Mouse (Mus musculus) left cerebral cortex, postnatal 14 days (tissue): ENCODE measurements around the gene Slc50a1. TPM values are rescaled to one million over a fixed set of nuclear protein-coding genes. Genes with fewer than 3 reads are reported as not detected.
A peak's percentile ranks its signal among the peaks of the same experiment; 100 is the strongest.

ENCODE experiments used
- DNase-seq, 2 experiments: peaks; one replicate each; pipeline ENCODE4 v3.0.0; 2021 to 2022; ENCODE audit warnings: low spot score in 2 of 2, mixed read lengths in 1 of 2
- intact Hi-C: fragments of 180-260 bp; cut with DNase I; formaldehyde crosslinking; loops from one replicate; pipeline ENCODE4 v1.15.1; 2025
- total RNA-seq, 2 experiments: library from RNA; stranded (reverse); gene quantifications; 2 replicates each; pipeline ENCODE4 v1.2.3; 2021

The Slc50a1 gene
- total RNA-seq, 2 experiments from 2014 or later: 25.7 to 30.5 TPM

DNA sequence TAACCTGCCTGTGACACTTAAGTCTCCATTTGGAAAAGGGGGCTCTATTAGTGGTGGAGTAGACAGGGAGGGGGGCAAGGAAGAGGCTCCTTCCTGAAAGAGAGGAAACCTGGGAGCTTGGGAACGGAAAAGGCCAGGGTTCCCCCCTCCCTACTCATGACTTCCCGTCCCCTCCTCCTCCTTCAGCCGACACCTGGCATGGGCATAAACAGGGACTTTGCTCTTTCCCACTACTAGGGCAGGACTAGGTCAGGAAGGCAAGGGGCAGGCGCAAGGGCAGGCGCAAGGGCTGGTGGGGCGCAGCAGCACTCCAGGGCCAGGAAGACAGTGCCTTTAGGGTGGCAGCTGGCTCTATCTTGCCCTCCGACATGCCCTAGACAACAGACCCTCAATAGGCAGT lies 7.7 kb upstream of the Slc50a1 start:
- intact Hi-C loops: no loop called here
- no peak for DNase-seq

DNA sequence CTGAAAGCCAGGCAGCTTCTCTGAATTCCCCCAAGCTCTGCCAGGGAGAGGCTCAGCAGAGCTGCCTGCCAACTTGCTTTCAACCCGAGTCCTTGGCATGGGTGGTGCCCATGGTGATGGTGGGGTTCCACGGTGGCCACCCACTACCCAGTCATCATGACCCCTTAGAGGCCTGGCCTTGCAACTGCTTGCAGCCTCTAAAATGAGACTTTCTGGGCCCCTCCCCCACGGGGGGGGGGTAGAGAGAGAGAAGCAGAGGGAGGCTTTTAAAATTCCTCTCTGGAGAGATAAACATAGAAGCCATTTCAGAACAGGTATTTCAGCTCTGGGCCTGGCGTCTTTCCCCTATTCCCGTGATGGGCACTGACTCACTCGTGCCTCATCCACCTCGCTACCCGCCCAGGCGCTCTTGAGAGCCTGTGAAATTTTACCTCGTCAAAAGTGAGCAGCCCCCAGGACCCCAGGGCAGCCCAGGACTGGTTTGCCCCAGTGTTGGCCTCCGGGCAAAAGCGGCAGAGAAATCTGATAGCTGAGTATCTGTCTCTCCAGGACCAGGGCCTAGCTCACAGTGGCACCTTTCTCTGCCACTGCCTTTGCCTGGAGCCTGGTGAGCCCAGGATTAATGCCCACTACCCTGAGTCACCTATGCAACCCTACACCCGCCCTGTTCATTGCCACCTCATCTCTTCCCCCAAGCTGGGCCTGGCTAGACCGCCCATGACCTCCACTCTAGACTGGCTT lies 7.1 kb upstream of the Slc50a1 start:
- intact Hi-C loops: no loop called here
- DNase-seq: no peak

DNA sequence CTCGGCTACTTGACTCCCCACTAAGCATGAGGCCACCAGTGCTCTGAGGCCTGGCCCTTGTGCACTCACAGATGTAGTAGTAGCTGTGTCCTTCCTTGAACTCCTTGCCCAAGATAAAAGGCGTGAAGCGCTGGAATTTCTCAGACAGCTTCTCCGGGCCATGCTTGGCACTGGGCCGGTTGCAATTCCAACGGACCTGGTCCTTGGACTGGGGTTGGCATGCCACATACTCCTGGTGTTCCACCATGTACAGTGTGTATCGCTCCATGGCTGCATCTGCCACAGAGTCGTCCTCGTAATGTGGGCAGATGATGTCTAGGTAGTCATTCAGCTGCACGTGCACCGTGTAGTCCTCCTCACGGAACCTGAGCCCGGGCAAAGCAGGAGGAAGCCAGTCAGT lies 5.7 kb upstream of the Slc50a1 start:
- DNase-seq: no peak
- intact Hi-C loops: no loop called here

DNA sequence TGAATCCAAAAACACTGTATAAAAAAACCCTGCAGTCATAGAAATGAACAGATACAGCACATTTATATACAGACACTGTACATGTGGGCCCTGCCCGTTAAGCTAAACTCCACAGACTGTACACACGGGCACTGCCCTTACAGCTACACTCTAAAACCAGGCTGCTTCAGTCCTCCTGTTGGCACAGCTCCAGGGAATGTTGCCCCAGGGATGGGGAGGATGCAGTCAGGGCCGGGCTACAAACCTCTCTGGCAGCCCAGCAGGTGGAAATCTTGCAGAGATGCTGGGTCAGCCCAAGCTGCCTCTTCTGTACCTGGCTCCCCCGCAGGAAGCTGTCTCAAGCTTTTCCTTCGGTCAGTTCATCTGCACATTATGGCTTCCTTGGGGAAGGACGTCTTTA lies 1.4 kb upstream of the Slc50a1 start:
- intact Hi-C loops: no loop called here
- DNase-seq: no peak

DNA sequence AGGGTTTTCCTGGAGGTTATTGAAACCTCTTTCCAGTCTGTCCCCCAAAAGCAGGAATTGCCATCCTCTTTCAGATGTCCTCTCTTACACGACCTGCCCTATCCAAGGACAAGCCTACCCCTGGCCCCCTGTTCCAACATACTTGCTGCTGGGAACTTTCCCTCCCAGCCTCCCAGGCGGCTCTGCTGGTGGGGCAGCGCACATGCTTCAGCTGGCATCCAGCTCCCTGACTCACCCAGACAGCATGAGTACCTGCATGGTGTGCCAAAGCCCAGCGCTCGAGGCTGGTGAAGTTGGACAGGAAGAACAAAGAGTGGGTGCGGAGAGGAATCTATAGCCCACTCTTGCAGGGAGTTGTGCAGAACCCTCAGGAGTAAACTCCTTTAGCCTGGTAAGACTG lies 521 bp upstream of the Slc50a1 start:
- intact Hi-C loops: no loop called here
- peak; percentile 54 to 74 for DNase-seq

DNA sequence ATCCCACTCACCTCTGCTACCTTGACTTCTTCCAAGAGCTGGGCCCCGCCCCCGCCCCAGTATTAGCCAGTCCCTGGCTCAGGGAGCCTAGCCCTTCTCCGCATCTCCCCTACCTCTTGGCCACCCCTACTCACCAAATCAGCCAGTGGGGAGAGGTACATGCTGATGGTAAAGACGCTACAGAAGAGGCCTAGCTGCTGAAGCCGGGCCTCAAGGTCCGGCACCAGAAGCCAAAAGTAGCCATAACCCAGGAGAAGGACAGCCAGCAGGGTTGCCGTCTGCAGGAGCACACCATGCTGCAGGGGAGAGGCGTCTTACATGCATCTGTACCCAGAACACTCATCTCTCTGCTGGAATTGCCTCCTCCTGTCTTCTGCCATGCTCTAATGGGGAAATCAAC lies 1.5 kb downstream of the Slc50a1 start:
- no peak for DNase-seq
- intact Hi-C loops: no loop called here

DNA sequence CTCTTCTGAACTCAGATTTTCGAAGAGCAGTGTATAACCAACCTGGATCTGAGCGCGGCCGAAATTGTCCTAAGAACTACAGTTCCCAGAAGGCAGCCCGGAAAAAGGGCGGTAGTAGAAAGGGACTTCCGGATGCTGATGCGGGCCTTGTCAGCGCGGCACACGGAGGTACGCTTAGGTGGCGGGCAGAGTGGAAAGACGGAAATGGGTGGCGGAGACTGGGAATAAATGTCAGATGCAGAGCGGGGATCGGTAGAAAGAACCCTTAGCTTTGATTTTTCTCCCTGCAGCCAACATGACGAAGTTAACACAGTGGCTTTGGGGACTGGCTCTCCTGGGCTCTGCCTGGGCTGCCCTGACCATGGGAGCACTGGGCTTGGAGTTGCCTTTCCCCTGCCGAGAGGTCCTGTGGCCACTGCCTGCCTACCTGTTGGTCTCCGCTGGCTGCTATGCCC lies 3.9 kb downstream of the Slc50a1 start:
- peak; percentile 80 to 81 for DNase-seq
- intact Hi-C loops: no loop called here

DNA sequence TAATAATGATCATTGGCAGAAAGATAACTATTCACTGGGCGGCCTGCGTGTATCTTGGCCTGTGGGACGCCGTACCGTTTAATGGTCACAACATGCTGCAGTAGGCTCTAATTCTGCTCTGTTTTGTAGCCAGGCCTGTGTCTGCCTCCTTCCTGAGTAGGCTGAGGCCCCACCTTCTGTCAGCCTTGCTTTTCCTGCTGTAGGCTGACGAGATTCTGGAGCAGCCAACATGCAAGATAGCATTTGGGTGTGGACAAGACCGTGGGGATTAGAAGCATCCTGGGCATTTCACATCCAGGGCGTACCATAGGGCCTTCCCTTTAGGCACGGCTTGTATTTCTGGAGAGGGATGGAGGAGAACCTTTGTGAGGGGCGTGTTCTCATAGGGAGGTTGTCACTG lies 8.0 kb downstream of the Slc50a1 start:
- intact Hi-C loops: no loop called here
- DNase-seq: no peak

DNA sequence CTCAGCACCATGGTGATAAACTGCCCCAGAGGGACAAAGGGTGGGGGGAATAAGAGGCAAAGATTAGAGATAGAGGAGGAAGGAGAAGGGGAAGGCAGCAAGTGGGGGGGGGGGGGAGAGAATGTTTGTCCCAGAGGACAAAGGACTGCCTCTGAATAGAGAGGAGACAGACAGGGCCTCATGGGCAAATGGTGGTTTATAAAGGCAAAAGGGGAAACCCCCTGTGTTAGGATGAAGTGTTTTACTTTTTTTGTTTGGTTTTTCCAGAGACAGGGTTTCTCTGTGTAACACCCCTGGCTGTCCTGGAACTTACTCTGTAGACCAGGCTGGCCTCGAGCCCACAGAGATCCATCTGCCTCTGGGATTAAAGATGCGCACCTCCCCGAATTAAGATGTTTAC lies 10.2 kb downstream of the Slc50a1 start:
- DNase-seq: no peak
- intact Hi-C loops: no loop called here

DNA sequence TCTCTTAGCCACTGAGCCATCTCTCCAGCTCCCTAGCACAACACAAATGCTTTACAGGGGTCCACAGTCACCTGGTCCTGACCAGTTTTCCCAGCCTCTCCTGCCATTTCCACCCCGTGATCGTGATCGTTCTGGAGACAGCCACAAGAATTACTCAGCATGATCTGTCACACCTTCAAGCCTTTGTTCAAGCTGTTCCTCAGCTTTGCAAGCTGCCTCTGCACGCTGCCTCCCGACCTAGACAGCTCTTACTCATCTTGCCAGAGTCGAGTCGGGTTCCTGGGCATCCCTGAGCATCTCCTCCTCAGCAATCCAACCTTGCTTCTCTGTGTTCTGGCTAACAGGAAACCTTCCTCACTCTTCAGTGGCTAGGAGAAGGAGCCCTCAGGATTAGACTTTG lies 11.3 kb downstream of the Slc50a1 start, which contains the start of gene Dpm3:
Dpm3 (plus strand) TSS at position 283 of the 400 bp plus-strand sequence.
- no peak for DNase-seq
- intact Hi-C loops: no loop called here

DNA sequence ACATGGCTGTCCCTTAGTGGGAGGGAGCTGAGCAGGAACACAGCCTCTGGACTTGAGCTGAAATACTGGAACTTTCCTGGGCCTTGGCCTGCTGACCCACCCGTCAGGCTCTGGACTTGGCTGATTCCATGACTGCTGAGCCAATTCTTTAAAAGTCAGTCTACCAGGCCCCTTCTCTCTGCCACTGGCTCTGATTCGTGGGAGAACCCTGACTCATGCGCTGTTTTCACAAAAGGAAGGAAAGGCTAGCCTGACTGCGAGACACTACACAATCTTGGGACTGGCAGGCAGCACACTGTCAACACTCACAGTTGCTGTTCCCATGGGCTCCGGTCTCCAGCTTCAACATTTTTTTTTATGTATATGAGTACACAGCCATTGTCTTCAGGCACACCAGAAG lies 14.2 kb downstream of the Slc50a1 start:
- no peak for DNase-seq
- intact Hi-C loops: no loop called here

DNA sequence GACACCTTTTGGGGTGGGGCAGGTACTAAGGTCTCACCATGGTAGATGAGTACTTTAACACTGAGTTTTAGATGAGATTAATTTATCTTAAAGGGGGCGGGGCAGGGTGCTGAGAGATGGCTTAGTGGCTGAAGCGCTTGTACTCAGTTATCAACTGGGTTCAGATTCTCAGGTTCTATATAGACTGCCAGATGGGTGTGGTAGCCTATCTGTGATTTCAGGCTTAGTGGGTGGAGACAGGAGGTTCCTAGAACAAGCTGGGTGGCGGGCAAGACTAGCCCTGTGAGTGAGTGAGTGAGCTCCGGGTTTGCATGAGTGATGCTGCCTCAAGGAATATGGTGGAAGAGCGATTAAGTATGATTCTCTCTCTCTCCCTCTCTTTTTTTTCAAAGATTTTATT lies 15.4 kb downstream of the Slc50a1 start:
- intact Hi-C loops: no loop called here
- DNase-seq: no peak

DNA sequence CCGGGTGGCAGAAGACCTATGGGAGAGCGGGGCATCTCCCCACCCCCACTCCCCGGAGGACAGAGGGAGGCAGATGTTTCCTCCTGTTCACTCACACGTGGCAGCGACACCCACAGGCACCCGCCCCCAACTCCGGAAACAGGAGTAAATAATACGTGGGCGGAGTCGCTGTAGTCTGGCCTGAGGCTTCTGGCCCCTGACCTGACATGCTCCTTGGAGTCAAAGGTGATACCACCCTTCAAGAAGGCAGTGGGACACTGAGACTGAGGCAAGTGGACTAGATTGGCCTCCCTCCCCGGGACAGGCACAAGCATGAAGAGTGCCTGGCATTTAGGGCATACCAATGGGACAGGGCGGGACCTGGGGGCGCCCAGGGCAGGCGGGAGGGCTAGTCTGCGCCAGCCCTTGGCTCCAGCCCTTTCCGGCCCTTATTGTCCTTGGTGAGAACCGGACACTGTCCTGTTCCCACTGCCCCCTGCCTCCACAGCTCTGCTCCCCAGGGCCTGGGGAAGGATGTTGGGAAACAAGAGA lies 18.9 kb downstream of the Slc50a1 start:
- intact Hi-C loops: no loop called here

DNA sequence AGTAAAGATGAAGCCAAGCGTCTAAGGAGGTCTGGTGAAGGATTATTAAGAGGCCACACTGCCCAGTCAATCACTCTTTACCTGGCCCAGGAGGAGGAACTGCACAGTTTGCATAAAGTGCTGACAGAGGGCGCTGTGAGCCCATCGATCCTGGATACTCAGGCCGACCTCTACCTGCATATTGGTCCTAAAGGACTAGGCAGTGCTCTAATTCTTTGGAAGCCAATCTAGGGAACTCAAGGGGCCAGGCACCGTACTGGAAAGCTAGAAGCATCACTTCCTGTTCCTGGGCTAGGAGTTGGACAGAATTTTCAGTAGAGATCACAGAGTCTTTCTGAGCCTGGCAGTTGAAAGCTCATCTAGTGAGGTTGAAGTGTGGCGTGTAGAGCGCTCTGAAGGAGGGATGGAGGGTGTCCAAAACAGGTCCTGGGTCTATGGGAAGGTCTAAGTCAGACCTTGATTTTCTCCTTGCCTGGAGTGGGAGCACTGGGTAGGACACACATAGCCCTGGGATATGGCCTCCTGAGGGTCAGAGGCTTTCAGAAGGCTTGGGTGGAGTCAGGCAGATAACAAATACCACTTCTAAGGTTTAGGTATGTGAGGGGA lies 19.8 kb downstream of the Slc50a1 start:
- intact Hi-C loops: loop anchor here (1.0 kb wide), 1 partner anchor 32 kb away; no protein-coding TSS in a partner anchor
- peak in 1 of 2 experiments; percentile 61 for DNase-seq

More for the DNA sequence above, 18.9 kb downstream of the Slc50a1 start:
- DNase-seq: no peak

DNA sequence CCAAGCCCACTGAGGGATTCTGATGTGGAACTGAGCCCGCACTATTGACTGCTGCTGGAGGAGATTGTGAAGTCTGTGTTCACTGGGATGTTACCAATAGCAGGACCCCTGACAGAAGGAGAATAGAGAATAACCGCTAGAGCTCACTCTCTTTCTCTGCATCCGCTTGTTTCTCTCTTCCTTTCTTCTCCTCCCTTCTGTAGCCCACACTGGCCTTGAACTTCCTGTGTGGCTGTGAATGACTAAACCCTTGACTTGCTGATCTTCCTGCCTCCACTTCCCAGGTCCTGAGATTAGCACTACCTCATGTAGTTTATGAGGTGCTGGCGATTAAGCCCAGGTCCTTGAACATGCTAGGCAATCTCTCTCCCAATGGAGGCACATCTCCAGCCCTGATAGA lies 22.9 kb downstream of the Slc50a1 start:
- no peak for DNase-seq
- intact Hi-C loops: no loop called here

DNA sequence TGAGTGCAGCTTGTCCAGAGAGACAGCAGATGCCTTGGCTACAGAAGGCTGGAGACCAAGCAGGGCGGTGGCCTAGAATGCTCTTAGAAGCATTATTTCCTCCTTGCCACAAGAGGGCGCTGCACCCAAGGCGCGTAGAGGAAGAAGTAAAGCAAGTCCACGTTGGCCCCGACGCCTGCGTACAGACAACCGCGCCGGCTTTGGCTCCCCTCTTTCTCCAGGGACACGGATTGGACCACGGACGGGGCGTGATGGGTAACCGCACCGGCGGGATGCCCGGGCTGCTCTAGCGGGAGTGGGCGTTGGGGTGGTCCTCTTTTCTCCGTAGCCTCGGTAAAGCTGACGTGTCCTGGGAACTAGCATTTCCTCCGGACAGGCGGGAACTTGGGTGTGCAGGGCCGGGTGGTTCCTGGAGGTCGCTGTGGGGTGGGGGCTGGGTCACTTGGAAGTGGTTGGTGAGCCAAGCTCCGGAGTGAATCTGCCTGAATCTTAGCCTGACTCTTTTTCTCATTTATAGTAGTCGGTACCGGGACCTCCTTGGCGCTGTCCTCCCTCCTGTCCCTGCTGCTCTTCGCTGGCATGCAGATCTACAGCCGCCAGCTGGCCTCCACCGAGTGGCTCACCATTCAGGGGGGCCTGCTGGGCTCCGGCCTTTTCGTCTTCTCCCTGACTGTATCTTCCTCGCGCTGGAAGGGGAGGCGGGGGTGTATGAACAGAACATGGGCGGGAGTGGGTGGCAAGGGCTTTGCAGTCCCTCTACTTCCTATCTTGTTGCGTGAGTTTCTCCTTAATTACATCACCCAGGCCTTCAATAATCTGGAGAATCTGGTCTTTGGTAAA lies 23.9 kb downstream of the Slc50a1 start, which contains the start of gene Trim46:
Trim46 (minus strand) TSS at position 49 of the 840 bp plus-strand sequence.
- intact Hi-C loops: no loop called here
- DNase-seq: peak; percentile 91 to 94

DNA sequence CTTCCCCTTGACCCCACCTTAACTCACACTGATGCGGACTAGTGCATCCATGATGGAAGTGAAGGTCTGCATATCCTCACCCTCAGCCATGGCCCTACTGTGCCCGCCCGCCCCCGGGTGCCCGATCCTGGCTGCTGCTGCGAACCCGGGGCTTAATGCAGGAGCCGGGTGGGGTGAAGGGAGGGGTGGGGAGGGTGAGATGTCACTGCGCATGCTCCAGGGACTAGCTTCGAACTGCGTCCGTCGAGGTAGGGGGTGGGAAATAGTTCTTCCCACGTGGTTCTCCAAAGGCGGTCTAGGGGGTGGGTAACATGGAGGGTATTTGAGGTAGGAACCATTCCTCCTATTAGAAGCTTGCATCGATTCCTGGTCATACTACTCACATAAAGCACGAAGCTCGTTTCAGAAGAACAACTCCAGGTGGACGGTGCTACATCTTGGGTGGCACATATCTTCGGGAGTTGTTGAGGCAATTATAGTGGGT lies 24.6 kb downstream of the Slc50a1 start, which contains the start of gene Krtcap2:
Krtcap2 (plus strand) TSS at position 279 of the 484 bp plus-strand sequence.
- peak; percentile 81 to 87 for DNase-seq
- intact Hi-C loops: no loop called here

DNA sequence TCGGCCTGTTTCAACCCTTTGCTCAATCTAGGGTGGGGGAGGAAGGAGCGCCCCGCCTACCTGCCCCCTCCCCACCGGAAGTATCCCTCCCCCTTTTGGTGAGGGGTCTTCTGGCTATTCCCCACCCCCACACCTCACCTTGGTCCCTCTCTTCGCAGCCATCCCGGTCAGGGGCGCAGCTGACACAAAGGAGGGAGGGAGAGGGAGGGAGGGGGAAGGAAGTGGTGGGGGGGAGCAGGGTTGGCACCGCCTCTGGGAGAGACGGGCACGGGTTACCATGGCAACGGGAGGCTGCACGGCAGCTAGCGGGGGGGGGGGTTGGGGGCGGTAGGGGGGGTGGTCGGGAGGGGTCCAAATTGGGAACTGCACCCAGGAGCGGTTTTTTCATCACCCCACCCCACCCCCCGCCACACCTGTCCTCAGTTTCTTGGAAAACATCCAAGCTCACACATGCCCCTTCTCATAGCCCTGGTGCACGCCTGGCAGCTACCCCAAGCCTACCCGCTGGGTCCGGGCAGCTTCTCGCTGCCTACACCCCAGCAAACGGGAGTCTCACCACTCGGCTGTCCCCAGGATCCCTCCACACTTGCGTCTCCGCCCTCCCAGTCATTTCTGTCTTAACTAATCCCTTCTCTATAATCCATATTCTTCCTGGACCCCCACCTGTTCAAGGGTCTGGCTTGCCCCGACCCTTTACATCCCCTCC lies 25.2 kb downstream of the Slc50a1 start:
- intact Hi-C loops: no loop called here

More for the DNA sequence above, 25.2 kb downstream of the Slc50a1 start:
- DNase-seq: peak; percentile 84 to 88
